Mouse (Mus musculus) hindbrain, embryonic 13.5 days (tissue): ENCODE results near the gene Prf1. TPM values are rescaled to one million over a fixed set of nuclear protein-coding genes. Genes with fewer than 3 reads are reported as not detected.

Source experiments
- ATAC-seq: fragments of 200-750 bp; cut with Nextera tagmentation; 2 replicates; pipeline ENCODE4 v1.8.0; 2017; ENCODE audit warnings: moderate TSS enrichment; ENCODE audit not compliant: low FRiP score
- H3K27ac ChIP-seq: fragments of 300-500 bp; sonication (generic); 2 replicates; pipeline ENCODE4 v1.5.1; 2015; ENCODE audit warnings: inconsistent platforms, mild to moderate bottlenecking, moderate library complexity
- H3K27me3 ChIP-seq: fragments of 300-500 bp; sonication (generic); 2 replicates; pipeline ENCODE4 v1.6.1; 2015; ENCODE audit warnings: mild to moderate bottlenecking, inconsistent platforms
- H3K36me3 ChIP-seq: fragments of 300-500 bp; sonication (generic); 2 replicates; pipeline ENCODE4 v1.6.1; 2015; ENCODE audit warnings: mild to moderate bottlenecking, inconsistent platforms
- H3K4me1 ChIP-seq: fragments of 300-500 bp; sonication (generic); replicated peaks from 2 replicates; pipeline ENCODE4 v1.6.1; 2015; ENCODE audit warnings: inconsistent platforms
- H3K4me2 ChIP-seq: fragments of 300-500 bp; sonication (generic); 2 replicates; pipeline ENCODE4 v1.6.1; 2015; ENCODE audit warnings: inconsistent platforms, mild to moderate bottlenecking, moderate library complexity
- H3K4me3 ChIP-seq: fragments of 300-500 bp; sonication (generic); 2 replicates; pipeline ENCODE4 v1.5.1; 2015; ENCODE audit warnings: mild to moderate bottlenecking, inconsistent platforms
- H3K9ac ChIP-seq: fragments of 300-500 bp; sonication (generic); 2 replicates; pipeline ENCODE4 v1.6.1; 2015; ENCODE audit warnings: mild to moderate bottlenecking, inconsistent platforms
- H3K9me3 ChIP-seq: fragments of 300-500 bp; sonication (generic); 2 replicates; pipeline ENCODE4 v1.6.1; 2016; ENCODE audit warnings: inconsistent platforms
- WGBS: fragments of 180-500 bp; shearing (Covaris S2); methylation state at CpG from one replicate; pipeline ENCODE4 v1.1.7; 2015; 5-methylcytosine and 5-hydroxymethylcytosine counted together
- polyA plus RNA-seq: library from polyadenylated mRNA; unstranded; fragments of >200 nt; fragmentation: Nextera tagmentation; extraction: Ambion mirVana; gene quantifications from 2 replicates; pipeline ENCODE4 v1.2.1, GENCODE M21; 2015

The Prf1 gene
- polyA plus RNA-seq, 1 experiment from 2014 or later = 0.06 TPM

GRCm38 (mm10) chr10:61343950-61344349, 46.3 kb downstream of the Prf1 start:
- Histone ChIP-seq H3K9me3 (no peaks in the 10 kb centered on the region), H3K4me3 (no peak overlapping the region), H3K4me1 (peaks cover 23% of the 10 kb centered on the region), H3K9ac (no peak overlapping the region), H3K4me2 (no peak overlapping the region), H3K27ac (no peak overlapping the region), H3K36me3 (peaks cover 20% of the 10 kb centered on the region), H3K27me3 (no peaks in the 10 kb centered on the region)
- 63% methylated on average over 8 of the region's 8 CpGs for WGBS
- ATAC-seq = no peak

GRCm38 (mm10) chr10:61345179-61345578, 47.5 kb downstream of the Prf1 start:
- Histone ChIP-seq H3K27me3 (no peaks in the 10 kb centered on the region), H3K4me1 (peaks cover 23% of the 10 kb centered on the region), H3K27ac (no peak overlapping the region), H3K9me3 (no peaks in the 10 kb centered on the region; the same call in 1 of the 2 replicates), H3K4me2 (no peak overlapping the region), H3K9ac (no peak overlapping the region), H3K36me3 (peaks cover 32% of the 10 kb centered on the region), H3K4me3 (no peak overlapping the region)
- ATAC-seq = no peak
- WGBS = 71% methylated on average over 8 of the region's 8 CpGs

GRCm38 (mm10) chr10:61346374-61346773, 48.7 kb downstream of the Prf1 start:
- 28% methylated on average over 10 of the region's 10 CpGs for WGBS
- peaks cover 23% of the 10 kb centered on the region for H3K4me1 ChIP-seq
- no peaks in the 10 kb centered on the region; the same call in 1 of the 2 replicates for H3K9me3 ChIP-seq
- peaks cover 44% of the 10 kb centered on the region for H3K36me3 ChIP-seq
- no peaks in the 10 kb centered on the region for H3K27me3 ChIP-seq
- H3K4me2 ChIP-seq = no peak overlapping the region
- no peak overlapping the region for H3K4me3 ChIP-seq
- peak overlapping the region; percentile 35; the same call in 1 of the 2 replicates for H3K27ac ChIP-seq
- ATAC-seq = no peak
- no peak overlapping the region for H3K9ac ChIP-seq

- Histone ChIP-seq H3K27ac (no peak overlapping the region), H3K4me3 (no peak overlapping the region), H3K9me3 (no peaks in the 10 kb centered on the region; the same call in 1 of the 2 replicates), H3K4me2 (no peak overlapping the region), H3K9ac (no peak overlapping the region), H3K36me3 (peaks cover 46% of the 10 kb centered on the region), H3K27me3 (no peaks in the 10 kb centered on the region), H3K4me1 (peaks cover 11% of the 10 kb centered on the region)
- WGBS = 67% methylated on average over 4 of the region's 4 CpGs
- no peak for ATAC-seq
These were observed 53.6 kb downstream of the Prf1 start for GRCm38 (mm10) chr10:61351216-61351615.

Other genes starting within 250 kb of the Prf1 start
- 28.8 and 31.5 TPM in 2 replicates for gene Pcbd1, start 208.5 kb upstream of the Prf1 start, polyA plus RNA-seq
- gene Sgpl1, start 150.1 kb upstream of the Prf1 start, polyA plus RNA-seq = 66.2 and 66.8 TPM in 2 replicates
- gene Tbata, start 125.9 kb upstream of the Prf1 start, polyA plus RNA-seq = 0.19 TPM in 1 of 2 replicates, not detected in the other
- 0.14 and 0.31 TPM in 2 replicates for gene Adamts14, start 24.4 kb upstream of the Prf1 start, polyA plus RNA-seq
- gene Pald1, start 85.7 kb downstream of the Prf1 start, polyA plus RNA-seq = 29.4 and 30.8 TPM in 2 replicates
- gene Nodal, start 120.1 kb downstream of the Prf1 start, polyA plus RNA-seq = 0.09 TPM in 1 of 2 replicates, not detected in the other
- gene Eif4ebp2, start 154.8 kb downstream of the Prf1 start, polyA plus RNA-seq = 66.3 and 66.4 TPM in 2 replicates
- 15.3 and 16.1 TPM in 2 replicates for gene Lrrc20, start 178.0 kb downstream of the Prf1 start, polyA plus RNA-seq